Mouse (Mus musculus) megakaryocyte, embryonic 14.5 days (primary cell): ENCODE data around the gene Defa32. TPM values are rescaled to one million over a fixed set of nuclear protein-coding genes. Genes with fewer than 3 reads are reported as not detected.
"Not testable (repeated sequence)": the region's sequence is repeated elsewhere in the genome, so short reads cannot be mapped to it uniquely, and the experiment has no call there.

ENCODE experiments used
- H3K27me3 ChIP-seq: replicated peaks from 2 replicates; pipeline ENCODE3; 2012; ENCODE audit warnings: inconsistent platforms
- H3K36me3 ChIP-seq: replicated peaks from 2 replicates; pipeline ENCODE3; 2012; ENCODE audit warnings: low read length, inconsistent platforms, mixed read lengths
- H3K4me1 ChIP-seq: 2 replicates; pipeline ENCODE4 v1.6.1; 2012; ENCODE audit warnings: inconsistent platforms
- H3K4me3 ChIP-seq: replicated peaks from 2 replicates; pipeline ENCODE3; 2012; ENCODE audit warnings: moderate library complexity, mild to moderate bottlenecking, inconsistent platforms
- H3K9me3 ChIP-seq: 2 replicates; pipeline ENCODE4 v1.6.1; 2012; ENCODE audit warnings: inconsistent platforms
- polyA plus RNA-seq: library from polyadenylated mRNA; stranded (reverse); fragments of >175 nt; gene quantifications from 2 replicates; pipeline ENCODE4 v1.2.3, GENCODE M21; 2012; ENCODE audit warnings: low replicate concordance; ENCODE audit not compliant: insufficient read depth

Defa32 gene
- polyA plus RNA-seq: not detected in 2 replicates

GRCm38 (mm10) chr8:21528732-21529131, at the start of gene Defa32:
Gene Defa32 (plus strand): TSS chr8:21529032.
- H3K9me3 ChIP-seq, H3K4me3 ChIP-seq, H3K4me1 ChIP-seq, H3K27me3 ChIP-seq, H3K36me3 ChIP-seq: not testable (repeated sequence)

- not testable (repeated sequence) for H3K9me3 ChIP-seq, H3K4me1 ChIP-seq, H3K4me3 ChIP-seq, H3K27me3 ChIP-seq, H3K36me3 ChIP-seq
Observed at GRCm38 (mm10) chr8:21508958-21509357, 19.9 kb upstream of the Defa32 start, which contains the start of gene Defa20. Gene Defa20 (plus strand): TSS chr8:21509258.

GRCm38 (mm10) chr8:21565086-21565485, 36.3 kb downstream of the Defa32 start, which contains the start of gene Defa37:
Gene Defa37 (plus strand): TSS chr8:21565386.
- H3K4me1 ChIP-seq, H3K27me3 ChIP-seq, H3K4me3 ChIP-seq, H3K36me3 ChIP-seq, H3K9me3 ChIP-seq: not testable (repeated sequence)

Other genes starting within 250 kb of the Defa32 start
- gene Defa27, start 213.5 kb upstream of the Defa32 start, polyA plus RNA-seq: not detected in 2 replicates
- gene Defa29, start 202.0 kb upstream of the Defa32 start, polyA plus RNA-seq: not detected in 2 replicates
- gene Defa2, start 150.5 kb upstream of the Defa32 start, polyA plus RNA-seq: not detected in 2 replicates
- gene Defa33, start 137.2 kb upstream of the Defa32 start, polyA plus RNA-seq: not detected in 2 replicates
- not detected in 2 replicates for gene Defa36, start 101.6 kb upstream of the Defa32 start, polyA plus RNA-seq
- gene Gm7849, start 72.5 kb upstream of the Defa32 start, polyA plus RNA-seq: not detected in 2 replicates
- not detected in 2 replicates for gene Defa20, start 19.8 kb upstream of the Defa32 start, polyA plus RNA-seq
- gene Defa37, start 36.4 kb downstream of the Defa32 start, polyA plus RNA-seq: not detected in 2 replicates
- not detected in 2 replicates for gene Defa28, start 54.0 kb downstream of the Defa32 start, polyA plus RNA-seq
- not detected in 2 replicates for gene Gm7861, start 65.5 kb downstream of the Defa32 start, polyA plus RNA-seq
- gene Defa26, start 89.2 kb downstream of the Defa32 start, polyA plus RNA-seq: not detected in 2 replicates
- not detected in 2 replicates for gene Defa17, start 126.7 kb downstream of the Defa32 start, polyA plus RNA-seq
- not detected in 2 replicates for gene Defa34, start 136.8 kb downstream of the Defa32 start, polyA plus RNA-seq
- gene AY761184, start 174.6 kb downstream of the Defa32 start, polyA plus RNA-seq: not detected in 2 replicates
- gene Defa24, start 205.5 kb downstream of the Defa32 start, polyA plus RNA-seq: not detected in 2 replicates